Mouse (Mus musculus) ES-E14 (cell line): ENCODE measurements at regions not wholly inside any gene's neighbourhood (a gene's known extent, or its start where the extent isn't known, plus 50 kb on each side); places are given as distances from the start of the nearest gene placed in this dataset.

ENCODE experiments used
- CHD2 ChIP-seq: IDR thresholded peaks from 2 replicates; pipeline ENCODE4 v1.6.1; 2014; ENCODE audit warnings: mild to moderate bottlenecking, low read depth, low read length, inconsistent platforms
- HCFC1 ChIP-seq: IDR thresholded peaks from 2 replicates; pipeline ENCODE4 v1.6.1; 2012; ENCODE audit warnings: low read length, inconsistent platforms, borderline replicate concordance; ENCODE audit not compliant: insufficient read depth
- MAFK ChIP-seq: IDR thresholded peaks from 2 replicates; pipeline ENCODE4 v1.6.1; 2014; ENCODE audit warnings: mild to moderate bottlenecking, low read depth, low read length, inconsistent platforms; ENCODE audit not compliant: insufficient read depth
- ZC3H11A ChIP-seq: IDR thresholded peaks from 2 replicates; pipeline ENCODE4 v1.6.1; 2012; ENCODE audit warnings: low read depth, mild to moderate bottlenecking, inconsistent platforms, low read length, borderline replicate concordance
- ZNF384 ChIP-seq: IDR thresholded peaks from 2 replicates; pipeline ENCODE4 v1.6.1; 2012; ENCODE audit warnings: low read depth, low read length, inconsistent platforms

DNA sequence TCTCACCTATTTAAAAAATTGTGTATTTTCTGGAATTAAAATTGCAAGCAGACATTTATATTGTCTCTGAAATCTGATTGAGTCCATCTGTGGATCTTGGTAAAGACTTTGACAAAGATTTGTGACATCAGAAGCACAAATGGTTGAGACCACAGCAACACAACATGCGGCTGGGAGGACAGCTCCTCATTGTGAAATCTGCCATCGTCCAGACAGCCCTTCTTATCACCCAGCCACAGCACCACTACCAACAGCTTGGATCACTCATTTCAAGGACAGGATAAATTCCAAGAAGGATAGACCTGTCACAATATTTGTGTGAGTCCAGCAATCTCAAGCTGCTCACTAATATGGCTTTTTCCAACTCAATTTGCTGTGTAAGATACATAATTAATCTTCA lies 97.6 kb upstream of the Dapk1 start:
- no peak for TF ChIP-seq ZC3H11A
- no peak for TF ChIP-seq MAFK
- no peak for TF ChIP-seq ZNF384
- TF ChIP-seq CHD2, result no peak
- TF ChIP-seq HCFC1, result no peak
